Mouse (Mus musculus): Measurements from ENCODE around the gene Mag. TPM values are rescaled to one million over a fixed set of nuclear protein-coding genes. Genes with fewer than 3 reads are reported as not detected.
A peak's percentile ranks its signal among the peaks of the same experiment; 100 is the strongest.

Mag gene
- total and polyA plus RNA-seq, 3 experiments, result not detected

GRCm38 (mm10) chr7:30957367-30957783 lies 42.7 kb upstream of the Mag start:
- ATAC-seq (ENCODE audit: extremely low read depth, insufficient number of reproducible peaks, low FRiP score, poor library complexity, severe bottlenecking) (peak; percentile 38), DNase-seq (ENCODE audit: low spot score) (peak; percentile 91)
- H3K9me3 ChIP-seq (replicated peaks), result no peaks in the 10 kb centered on the region
- H3K4me3 ChIP-seq (ENCODE audit: low read depth, low read length), result peak overlapping the region; percentile 92
- peaks cover 52% of the 10 kb centered on the region for H3K4me1 ChIP-seq (ENCODE audit: insufficient read depth, low read depth, low read length)
- TF ChIP-seq TAL1 (conservative IDR thresholded peaks at IDR 0.05; ENCODE audit: low read depth, low read length), result no peak
- TF ChIP-seq POLR2AphosphoS5 (IDR thresholded peaks at IDR 0.05; ENCODE audit: insufficient replicate concordance, low read depth, low read length), result no peak
- peaks cover 56% of the 10 kb centered on the region for H3K36me3 ChIP-seq (replicated peaks)
- no peaks in the 10 kb centered on the region for H3K27me3 ChIP-seq (ENCODE audit: insufficient read depth, low read length)

- no peak for TF ChIP-seq CTCF (IDR thresholded peaks at IDR 0.05; ENCODE audit: low read depth, low read length)
- no peak for TF ChIP-seq GATA2 (IDR thresholded peaks at IDR 0.05; ENCODE audit: borderline replicate concordance, low read depth, low read length)
- TF ChIP-seq TAL1 (conservative IDR thresholded peaks at IDR 0.05; ENCODE audit: low read depth, low read length), result no peak
- TF ChIP-seq GATA1 (IDR thresholded peaks at IDR 0.05; ENCODE audit: borderline replicate concordance, low read length), result no peak
- TF ChIP-seq POLR2AphosphoS5 (IDR thresholded peaks at IDR 0.05; ENCODE audit: insufficient replicate concordance, low read depth, low read length), result no peak
- peaks cover 61% of the 10 kb centered on the region for H3K36me3 ChIP-seq (replicated peaks)
- DNase-seq (ENCODE audit: low spot score) (peak; percentile 88), ATAC-seq (ENCODE audit: extremely low read depth, insufficient number of reproducible peaks, low FRiP score, poor library complexity, severe bottlenecking) (peak; percentile 40; the same call in 1 of the 2 replicates)
- H3K4me3 ChIP-seq (ENCODE audit: low read depth, low read length), result peak within 1 kb of the TSS; percentile 92
- H3K9me3 ChIP-seq (replicated peaks), result no peaks in the 10 kb centered on the region
- H3K4me1 ChIP-seq (ENCODE audit: insufficient read depth, low read depth, low read length), result peaks cover 52% of the 10 kb centered on the region
- H3K27me3 ChIP-seq (ENCODE audit: insufficient read depth, low read length), result no peaks in the 10 kb centered on the region
Observed at GRCm38 (mm10) chr7:30956756-30957366, 42.2 kb upstream of the Mag start, which contains the start of gene Usf2. TSS of gene Usf2 (minus strand) at chr7:30956803.

GRCm38 (mm10) chr7:30956357-30956751 lies 41.7 kb upstream of the Mag start:
- H3K4me1 ChIP-seq (ENCODE audit: insufficient read depth, low read depth, low read length), result peaks cover 52% of the 10 kb centered on the region
- TF ChIP-seq CTCF (IDR thresholded peaks at IDR 0.05; ENCODE audit: low read depth, low read length) (no peak), TAL1 (conservative IDR thresholded peaks at IDR 0.05; ENCODE audit: low read depth, low read length) (no peak), GATA1 (IDR thresholded peaks at IDR 0.05; ENCODE audit: borderline replicate concordance, low read length) (no peak), GATA2 (IDR thresholded peaks at IDR 0.05; ENCODE audit: borderline replicate concordance, low read depth, low read length) (no peak), POLR2AphosphoS5 (IDR thresholded peaks at IDR 0.05; ENCODE audit: insufficient replicate concordance, low read depth, low read length) (no peak)
- H3K4me3 ChIP-seq (ENCODE audit: low read depth, low read length), result peak overlapping the region; percentile 92
- H3K36me3 ChIP-seq (replicated peaks), result peaks cover 66% of the 10 kb centered on the region
- no peaks in the 10 kb centered on the region for H3K9me3 ChIP-seq (replicated peaks)
- DNase-seq (ENCODE audit: low spot score) (peak; percentile 82), ATAC-seq (ENCODE audit: extremely low read depth, insufficient number of reproducible peaks, low FRiP score, poor library complexity, severe bottlenecking) (no peak)
- no peaks in the 10 kb centered on the region for H3K27me3 ChIP-seq (ENCODE audit: insufficient read depth, low read length)

DNA sequence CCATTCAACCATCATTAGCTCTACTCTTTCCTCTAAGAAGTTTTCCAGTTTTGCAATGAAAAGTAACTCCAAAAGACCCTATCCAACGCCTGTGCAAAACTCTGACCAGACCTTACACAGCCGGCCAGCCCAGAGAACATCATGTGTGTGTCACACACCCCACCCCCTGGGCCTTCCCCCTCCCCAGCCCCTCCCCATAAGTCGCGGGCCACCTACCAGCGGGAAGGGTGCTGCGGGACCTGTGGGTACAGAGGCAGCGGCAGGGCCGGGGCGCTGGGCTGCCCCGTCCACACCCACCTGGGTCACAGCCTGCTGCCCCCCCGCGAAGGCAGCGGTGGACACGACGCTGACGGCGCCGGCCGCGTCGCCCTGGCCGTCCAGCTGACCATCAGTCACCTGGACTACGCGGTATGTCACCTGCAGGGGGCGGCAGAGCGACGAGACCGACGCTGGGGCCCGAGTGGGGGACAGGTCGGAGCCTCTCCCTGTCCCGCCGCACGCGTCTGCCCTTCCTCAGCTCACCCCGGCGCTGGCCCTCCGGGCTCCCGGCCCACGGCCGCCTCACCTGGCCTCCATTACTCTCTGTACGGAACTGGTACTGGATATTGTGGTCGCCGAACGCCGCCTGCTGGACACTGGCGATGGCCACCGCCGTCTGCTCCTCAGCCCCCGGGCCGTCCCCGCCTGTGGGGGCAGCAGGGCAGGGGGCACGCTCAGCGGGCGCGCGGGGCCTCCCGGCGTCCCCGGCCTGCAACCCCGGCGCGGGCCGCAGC lies 41.1 kb upstream of the Mag start:
- Histone ChIP-seq H3K27me3 (ENCODE audit: insufficient read depth, low read length) (no peaks in the 10 kb centered on the region), H3K4me1 (ENCODE audit: insufficient read depth, low read depth, low read length) (peaks cover 52% of the 10 kb centered on the region), H3K36me3 (replicated peaks) (peaks cover 71% of the 10 kb centered on the region), H3K4me3 (ENCODE audit: low read depth, low read length) (peak overlapping the region; percentile 92), H3K9me3 (replicated peaks) (no peaks in the 10 kb centered on the region)
- no peak; the same call in 1 of the 2 replicates for TF ChIP-seq CTCF (IDR thresholded peaks at IDR 0.05; ENCODE audit: low read depth, low read length)
- TF ChIP-seq TAL1 (conservative IDR thresholded peaks at IDR 0.05; ENCODE audit: low read depth, low read length), result no peak
- TF ChIP-seq POLR2AphosphoS5 (IDR thresholded peaks at IDR 0.05; ENCODE audit: insufficient replicate concordance, low read depth, low read length), result no peak
- no peak for TF ChIP-seq GATA2 (IDR thresholded peaks at IDR 0.05; ENCODE audit: borderline replicate concordance, low read depth, low read length)
- DNase-seq (ENCODE audit: low spot score) (peak; percentile 78), ATAC-seq (ENCODE audit: extremely low read depth, insufficient number of reproducible peaks, low FRiP score, poor library complexity, severe bottlenecking) (peak; percentile 38)

- Histone ChIP-seq H3K27me3 (ENCODE audit: insufficient read depth, low read length) (no peaks in the 10 kb centered on the region), H3K9me3 (replicated peaks) (no peaks in the 10 kb centered on the region), H3K4me3 (ENCODE audit: low read depth, low read length) (peak overlapping the region; percentile 92), H3K4me1 (ENCODE audit: insufficient read depth, low read depth, low read length) (peaks cover 54% of the 10 kb centered on the region), H3K36me3 (replicated peaks) (peaks cover 78% of the 10 kb centered on the region)
- ATAC-seq (ENCODE audit: extremely low read depth, insufficient number of reproducible peaks, low FRiP score, poor library complexity, severe bottlenecking) (no peak), DNase-seq (ENCODE audit: low spot score) (no peak)
- TF ChIP-seq TAL1 (conservative IDR thresholded peaks at IDR 0.05; ENCODE audit: low read depth, low read length) (no peak), GATA1 (IDR thresholded peaks at IDR 0.05; ENCODE audit: borderline replicate concordance, low read length) (no peak), POLR2AphosphoS5 (IDR thresholded peaks at IDR 0.05; ENCODE audit: insufficient replicate concordance, low read depth, low read length) (no peak), GATA2 (IDR thresholded peaks at IDR 0.05; ENCODE audit: borderline replicate concordance, low read depth, low read length) (no peak), CTCF (IDR thresholded peaks at IDR 0.05; ENCODE audit: low read depth, low read length) (no peak)
Observed at GRCm38 (mm10) chr7:30954971-30955520, 40.4 kb upstream of the Mag start.

DNA sequence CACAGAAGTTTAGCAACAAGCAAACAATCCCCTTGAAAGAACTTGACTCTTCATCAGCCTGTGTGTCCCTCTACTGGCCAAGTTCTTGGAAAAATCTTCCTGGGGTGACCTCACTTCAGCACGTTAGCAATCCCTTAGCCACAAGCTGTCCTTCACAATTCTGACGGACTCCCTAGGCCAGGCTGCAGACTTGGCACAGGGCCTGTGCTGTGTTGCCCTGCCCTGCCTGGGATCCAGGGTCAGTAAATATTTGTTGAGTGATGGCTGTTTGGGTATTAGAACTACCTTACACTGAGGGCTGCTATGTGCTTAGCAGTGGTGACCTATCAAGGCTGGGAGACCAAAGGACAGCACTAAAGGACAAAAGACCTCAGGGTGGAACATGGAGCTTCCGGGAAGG lies 39.4 kb upstream of the Mag start:
- H3K36me3 ChIP-seq (replicated peaks), result peaks cover 79% of the 10 kb centered on the region
- no peaks in the 10 kb centered on the region for H3K9me3 ChIP-seq (replicated peaks)
- no peak for TF ChIP-seq GATA1 (IDR thresholded peaks at IDR 0.05; ENCODE audit: borderline replicate concordance, low read length)
- TF ChIP-seq GATA2 (IDR thresholded peaks at IDR 0.05; ENCODE audit: borderline replicate concordance, low read depth, low read length), result no peak
- TF ChIP-seq POLR2AphosphoS5 (IDR thresholded peaks at IDR 0.05; ENCODE audit: insufficient replicate concordance, low read depth, low read length), result no peak
- TF ChIP-seq CTCF (IDR thresholded peaks at IDR 0.05; ENCODE audit: low read depth, low read length), result no peak
- no peak for TF ChIP-seq TAL1 (conservative IDR thresholded peaks at IDR 0.05; ENCODE audit: low read depth, low read length)
- DNase-seq (ENCODE audit: low spot score), result no peak
- H3K4me1 ChIP-seq (ENCODE audit: insufficient read depth, low read depth, low read length), result peaks cover 46% of the 10 kb centered on the region
- no peaks in the 10 kb centered on the region for H3K27me3 ChIP-seq (ENCODE audit: insufficient read depth, low read length)
- no peak overlapping the region for H3K4me3 ChIP-seq (ENCODE audit: low read depth, low read length)
- no peak for ATAC-seq (ENCODE audit: extremely low read depth, insufficient number of reproducible peaks, low FRiP score, poor library complexity, severe bottlenecking)

Data from G1E (cell line).